Mouse (Mus musculus) cortical plate, adult 2 months (tissue): ENCODE measurements around the gene D630039A03Rik.

ENCODE experiments used
- CTCF ChIP-seq: fragments of 200-500 bp; IDR thresholded peaks from 2 replicates; pipeline ENCODE4 v1.5.1; 2011; ENCODE audit warnings: mild to moderate bottlenecking, control low read depth, low read length; ENCODE audit not compliant: insufficient read depth; ENCODE audit errors: extremely low read depth
- POLR2A ChIP-seq: fragments of 200-500 bp; IDR thresholded peaks from 2 replicates; pipeline ENCODE4 v1.6.1; 2011; ENCODE audit warnings: mild to moderate bottlenecking, low read length, control low read depth; ENCODE audit not compliant: insufficient read depth; ENCODE audit errors: extremely low read depth

DNA sequence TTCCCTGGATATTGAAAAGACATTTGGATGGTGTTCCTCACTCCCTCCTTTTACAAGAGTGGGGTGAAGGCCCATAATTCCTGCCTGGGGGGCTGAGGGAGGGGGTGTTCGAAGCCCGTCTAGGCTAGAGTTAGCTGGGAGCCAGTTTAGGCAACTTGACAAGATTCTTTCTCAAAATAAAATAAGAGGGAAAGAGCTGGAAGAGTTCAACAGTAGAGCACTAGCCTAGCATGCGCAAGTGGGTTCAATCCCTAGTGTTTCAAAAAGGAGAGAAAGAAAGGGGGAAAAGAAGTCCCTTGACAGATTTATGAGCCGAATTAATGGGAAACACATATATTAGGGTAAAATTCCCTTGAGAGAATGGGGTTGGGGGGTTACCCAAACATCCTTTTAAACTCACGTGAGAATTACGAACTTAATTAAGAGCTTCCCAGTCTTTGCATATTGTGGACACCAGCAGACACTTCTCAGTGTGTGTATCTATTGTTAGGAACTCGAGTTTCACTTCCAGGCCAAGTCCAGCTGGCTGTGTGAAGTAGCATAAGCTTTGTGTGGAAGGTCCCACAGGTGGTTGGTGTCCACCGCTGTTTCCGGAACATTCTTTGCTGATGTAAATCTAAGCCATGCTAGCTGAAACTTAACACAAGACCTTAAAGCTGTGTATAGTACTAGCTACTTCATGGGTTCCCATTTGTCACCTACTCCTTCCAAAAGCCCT lies 53.7 kb downstream of the D630039A03Rik start:
- no peak for TF ChIP-seq CTCF
- TF ChIP-seq POLR2A, result no peak
